Mouse (Mus musculus) myocyte (in vitro differentiated cells): ENCODE results near the gene Fbxl18. TPM values are rescaled to one million over a fixed set of nuclear protein-coding genes. Genes with fewer than 3 reads are reported as not detected.

Experiments
- H3K27me3 ChIP-seq: one replicate; pipeline ENCODE4 v1.6.1; 2011; ENCODE audit not compliant: control insufficient read depth, insufficient read depth, insufficient read length
- H3K36me3 ChIP-seq: one replicate; pipeline ENCODE4 v1.6.1; 2011; ENCODE audit not compliant: control insufficient read depth, insufficient read depth
- H3K4me2 ChIP-seq: one replicate; pipeline ENCODE4 v1.6.1; 2011; ENCODE audit warnings: low read depth, control low read depth
- H3K4me3 ChIP-seq: one replicate; pipeline ENCODE4 v1.5.1; 2011; ENCODE audit warnings: mild to moderate bottlenecking, control low read depth, moderate library complexity
- H3K79me2 ChIP-seq: one replicate; pipeline ENCODE4 v1.6.1; 2011; ENCODE audit not compliant: control insufficient read depth, insufficient read depth
- H3ac ChIP-seq: one replicate; pipeline ENCODE4 v1.6.1; 2011; ENCODE audit not compliant: control insufficient read depth, insufficient read length
- CEBPB ChIP-seq: IDR thresholded peaks from 2 replicates; pipeline ENCODE4 v1.6.1; 2011; ENCODE audit warnings: mild to moderate bottlenecking, moderate library complexity; ENCODE audit not compliant: poor library complexity, insufficient read depth, severe bottlenecking
- E2F4 ChIP-seq: IDR thresholded peaks from one replicate; pipeline ENCODE4 v1.6.1; 2011; ENCODE audit warnings: mild to moderate bottlenecking, control low read depth, moderate library complexity; ENCODE audit not compliant: insufficient read depth
- MAX ChIP-seq: IDR thresholded peaks from one replicate; pipeline ENCODE4 v1.6.1; 2011; ENCODE audit warnings: low read depth, mild to moderate bottlenecking, control low read depth
- MYOD1 ChIP-seq, 3 experiments: IDR thresholded peaks; one replicate each; pipeline ENCODE4 v1.6.1; 2011; ENCODE audit warnings: control low read depth in 2 of 3, low read depth in 2 of 3, mild to moderate bottlenecking in 2 of 3, moderate library complexity in 1 of 3; ENCODE audit not compliant: insufficient read length in 2 of 3, control insufficient read depth in 1 of 3
- MYOG ChIP-seq, 3 experiments: IDR thresholded peaks; one replicate each; pipeline ENCODE4 v1.6.1; 2011; ENCODE audit warnings: control low read depth in 2 of 3, low read depth in 2 of 3, mild to moderate bottlenecking in 2 of 3; ENCODE audit not compliant: insufficient read length in 2 of 3, control insufficient read depth in 1 of 3, insufficient read depth in 1 of 3
- POLR2A ChIP-seq: IDR thresholded peaks from one replicate; pipeline ENCODE4 v1.6.1; 2011; ENCODE audit warnings: low read depth, mild to moderate bottlenecking, control low read depth, moderate library complexity; ENCODE audit not compliant: insufficient read length
- POLR2AphosphoS2 ChIP-seq: IDR thresholded peaks from one replicate; pipeline ENCODE4 v1.6.1; 2011; ENCODE audit warnings: low read depth, control low read depth; ENCODE audit not compliant: insufficient read length
- REST ChIP-seq: IDR thresholded peaks from one replicate; pipeline ENCODE4 v1.6.1; 2011; ENCODE audit warnings: mild to moderate bottlenecking, control low read depth, moderate library complexity; ENCODE audit not compliant: insufficient read depth, insufficient read length
- SRF ChIP-seq: IDR thresholded peaks from one replicate; pipeline ENCODE4 v1.6.1; 2011; ENCODE audit warnings: low read depth; ENCODE audit not compliant: control insufficient read depth, insufficient read length
- TCF12 ChIP-seq: IDR thresholded peaks from one replicate; pipeline ENCODE4 v1.6.1; 2011; ENCODE audit warnings: mild to moderate bottlenecking, control low read depth; ENCODE audit not compliant: poor library complexity, insufficient read depth, severe bottlenecking
- TCF3 ChIP-seq: IDR thresholded peaks from one replicate; pipeline ENCODE4 v1.6.1; 2011; ENCODE audit warnings: low read depth, control low read depth; ENCODE audit not compliant: insufficient read length
- USF1 ChIP-seq: IDR thresholded peaks from one replicate; pipeline ENCODE4 v1.6.1; 2011; ENCODE audit warnings: low read depth, mild to moderate bottlenecking, control low read depth, moderate library complexity
- polyA plus RNA-seq: library from polyadenylated mRNA; unstranded; fragments of >200 nt; fragmentation: generic; extraction: Trizol; gene quantifications from one replicate; pipeline ENCODE4 v1.2.1, GENCODE M21; 2012; ENCODE audit warnings: missing spikeins

The Fbxl18 gene
- polyA plus RNA-seq, 1 experiment: 7.6 TPM

- TF ChIP-seq E2F4 (no peak), TCF12 (peak; percentile 14), MYOD1 (IDR thresholded peaks at IDR 0.05; ENCODE audit: control insufficient read depth in 1 of 3, insufficient read length in 2 of 3, low read depth in 2 of 3) (peak; percentile 63 to 87 (median 64)), MYOG (IDR thresholded peaks at IDR 0.05; ENCODE audit: control insufficient read depth in 1 of 3, insufficient read depth in 1 of 3, insufficient read length in 2 of 3, low read depth in 2 of 3) (peak; percentile 41 to 88 (median 76))
- H3K79me2 ChIP-seq: no peaks in the 10 kb centered on the region
- H3K27me3 ChIP-seq: no peaks in the 10 kb centered on the region
- H3K4me2 ChIP-seq: peak overlapping the region; percentile 10
- no peaks in the 10 kb centered on the region for H3K36me3 ChIP-seq
- no peak overlapping the region for H3ac ChIP-seq
- H3K4me3 ChIP-seq: no peak overlapping the region
These were observed 21.4 kb upstream of the Fbxl18 start for GRCm38 (mm10) chr5:142916593-142916992.

GRCm38 (mm10) chr5:142915231-142915630 is 20.0 kb upstream of the Fbxl18 start:
- TF ChIP-seq E2F4 (no peak), SRF (no peak), POLR2AphosphoS2 (no peak), MYOG (IDR thresholded peaks at IDR 0.05; ENCODE audit: control insufficient read depth in 1 of 3, insufficient read depth in 1 of 3, insufficient read length in 2 of 3, low read depth in 2 of 3) (no peak), POLR2A (no peak), TCF3 (no peak), MAX (no peak), TCF12 (no peak), CEBPB (no peak), USF1 (no peak), MYOD1 (IDR thresholded peaks at IDR 0.05; ENCODE audit: control insufficient read depth in 1 of 3, insufficient read length in 2 of 3, low read depth in 2 of 3) (no peak), REST (no peak)
- H3K79me2 ChIP-seq: no peaks in the 10 kb centered on the region
- no peak overlapping the region for H3ac ChIP-seq
- H3K36me3 ChIP-seq: no peaks in the 10 kb centered on the region
- no peaks in the 10 kb centered on the region for H3K27me3 ChIP-seq
- no peak overlapping the region for H3K4me3 ChIP-seq
- no peak overlapping the region for H3K4me2 ChIP-seq

- Histone ChIP-seq H3K36me3 (no peaks in the 10 kb centered on the region), H3K79me2 (peaks cover 8% of the 10 kb centered on the region), H3K4me3 (no peak overlapping the region), H3ac (no peak overlapping the region), H3K27me3 (no peaks in the 10 kb centered on the region), H3K4me2 (peak overlapping the region; percentile 10)
- TF ChIP-seq MYOD1 (IDR thresholded peaks at IDR 0.05; ENCODE audit: control insufficient read depth in 1 of 3, insufficient read length in 2 of 3, low read depth in 2 of 3) (no peak), POLR2AphosphoS2 (no peak), E2F4 (no peak), MAX (no peak), TCF12 (no peak), CEBPB (no peak), USF1 (no peak)
These were observed 17.5 kb upstream of the Fbxl18 start for GRCm38 (mm10) chr5:142912739-142913138.

- Histone ChIP-seq H3K4me2 (no peak overlapping the region), H3K36me3 (no peaks in the 10 kb centered on the region), H3K4me3 (no peak overlapping the region), H3K79me2 (peaks cover 12% of the 10 kb centered on the region), H3ac (no peak overlapping the region), H3K27me3 (no peaks in the 10 kb centered on the region)
- TF ChIP-seq POLR2A (no peak), MYOG (IDR thresholded peaks at IDR 0.05; ENCODE audit: control insufficient read depth in 1 of 3, insufficient read depth in 1 of 3, insufficient read length in 2 of 3, low read depth in 2 of 3) (no peak), USF1 (no peak), POLR2AphosphoS2 (no peak), TCF3 (no peak), SRF (no peak), REST (no peak), MAX (no peak), E2F4 (no peak), CEBPB (no peak), MYOD1 (IDR thresholded peaks at IDR 0.05; ENCODE audit: control insufficient read depth in 1 of 3, insufficient read length in 2 of 3, low read depth in 2 of 3) (no peak), TCF12 (no peak)
These were observed 17.1 kb upstream of the Fbxl18 start for GRCm38 (mm10) chr5:142912320-142912719.

GRCm38 (mm10) chr5:142911629-142912028 is 16.4 kb upstream of the Fbxl18 start:
- Histone ChIP-seq H3K36me3 (no peaks in the 10 kb centered on the region), H3K4me2 (no peak overlapping the region), H3ac (no peak overlapping the region), H3K27me3 (no peaks in the 10 kb centered on the region), H3K79me2 (peaks cover 18% of the 10 kb centered on the region), H3K4me3 (no peak overlapping the region)
- TF ChIP-seq MAX: no peak
- no peak for TF ChIP-seq MYOG (IDR thresholded peaks at IDR 0.05; ENCODE audit: control insufficient read depth in 1 of 3, insufficient read depth in 1 of 3, insufficient read length in 2 of 3, low read depth in 2 of 3)
- TF ChIP-seq REST: no peak
- TF ChIP-seq POLR2A: no peak
- TF ChIP-seq SRF: no peak
- no peak for TF ChIP-seq CEBPB
